Comparison of ENCODE assay signal across 25 mouse cellular contexts in the genomic region with DNA sequence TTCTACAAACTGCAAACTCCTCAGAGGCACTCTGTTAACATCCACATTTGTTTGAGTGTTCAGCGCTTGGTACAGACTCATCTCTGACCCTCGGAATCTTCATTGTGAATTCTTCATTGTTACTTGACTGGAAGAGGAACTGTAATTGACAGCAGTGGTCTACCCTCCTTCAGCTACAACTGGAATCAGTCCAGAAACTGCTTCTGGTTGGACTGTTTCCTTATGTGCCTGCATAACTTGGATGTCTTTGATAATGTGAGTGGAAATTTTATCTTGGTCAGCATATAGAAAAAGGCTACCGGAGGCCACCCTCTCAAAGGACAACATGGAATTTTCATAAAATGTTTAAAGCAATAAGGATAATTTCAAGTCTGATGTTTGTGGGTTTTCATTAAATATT. TPM values are rescaled to one million over a fixed set of nuclear protein-coding genes. Genes with fewer than 3 reads are reported as not detected.
A peak's percentile ranks its signal among the peaks of the same experiment; 100 is the strongest.
DNase-seq lines count a peak whose midpoint lies in the region; ATAC-seq and TF ChIP-seq lines count a peak whose summit lies in the region.
"Had no signal": no experiment of that assay in that cellular context is flagged by ENCODE, and none has a peak within 500 bp of the region (broad histone marks: within the 10 kb centered on the region; RNA-seq: fewer than 3 reads in every experiment).

No protein-coding gene starts in this region.

- no peaks in the 10 kb centered on the region for H3K27me3 ChIP-seq in embryonic facial prominence, embryonic 14.5 days (replicated peaks; ENCODE audit: control insufficient read depth, insufficient read depth, low read length)
- no peaks in the 10 kb centered on the region for H3K27me3 ChIP-seq in embryonic facial prominence, embryonic 10.5 days (replicated peaks; ENCODE audit: low read depth, poor library complexity, severe bottlenecking)
- no peaks in the 10 kb centered on the region for H3K27me3 ChIP-seq in lung, embryonic 16.5 days (ENCODE audit: control insufficient read depth, insufficient read depth, low read depth, low read length)
- H3K27me3 ChIP-seq in liver, postnatal 0 days (ENCODE audit: insufficient read depth, low read length), result no peaks in the 10 kb centered on the region
- H3K27me3 ChIP-seq: heart, embryonic 12.5 days; hindbrain, embryonic 12.5 days; limb, embryonic 13.5 days; midbrain, embryonic 13.5 days; neural tube, embryonic 12.5 days; stomach, embryonic 15.5 days had no signal

- H3K4me2 ChIP-seq in embryonic facial prominence, embryonic 14.5 days (ENCODE audit: low read depth, low read length), result no peak overlapping the region
- no peak overlapping the region for H3K4me2 ChIP-seq in lung, embryonic 16.5 days (ENCODE audit: low read depth, low read length)
- no peak overlapping the region for H3K4me2 ChIP-seq in liver, postnatal 0 days (ENCODE audit: low read depth, low read length)
- H3K4me2 ChIP-seq: heart, embryonic 12.5 days; hindbrain, embryonic 12.5 days; limb, embryonic 13.5 days; midbrain, embryonic 13.5 days; neural tube, embryonic 12.5 days; stomach, embryonic 15.5 days had no signal

- no peak overlapping the region for H3K4me3 ChIP-seq in embryonic facial prominence, embryonic 14.5 days (ENCODE audit: low read depth, low read length)
- no peak overlapping the region for H3K4me3 ChIP-seq in embryonic facial prominence, embryonic 10.5 days
- H3K4me3 ChIP-seq in lung, embryonic 16.5 days (ENCODE audit: low read length), result no peak overlapping the region
- H3K4me3 ChIP-seq in lung, adult 2 months (replicated peaks; ENCODE audit: extremely low read depth, low read depth, low read length), result no peak overlapping the region
- H3K4me3 ChIP-seq in liver, postnatal 0 days (ENCODE audit: low read depth, low read length), result no peak overlapping the region
- H3K4me3 ChIP-seq: heart, embryonic 12.5 days; hindbrain, embryonic 12.5 days; limb, embryonic 13.5 days; midbrain, embryonic 13.5 days; neural tube, embryonic 12.5 days; stomach, embryonic 15.5 days had no signal

- no peaks in the 10 kb centered on the region for H3K36me3 ChIP-seq in embryonic facial prominence, embryonic 14.5 days (ENCODE audit: control insufficient read depth, insufficient read depth, low read length)
- no peaks in the 10 kb centered on the region for H3K36me3 ChIP-seq in embryonic facial prominence, embryonic 10.5 days (replicated peaks)
- H3K36me3 ChIP-seq in lung, embryonic 16.5 days (ENCODE audit: control insufficient read depth, insufficient read depth, low read length), result no peaks in the 10 kb centered on the region
- no peaks in the 10 kb centered on the region for H3K36me3 ChIP-seq in liver, postnatal 0 days (replicated peaks; ENCODE audit: insufficient read depth, low read length)
- H3K36me3 ChIP-seq: heart, embryonic 12.5 days; hindbrain, embryonic 12.5 days; limb, embryonic 13.5 days; midbrain, embryonic 13.5 days; neural tube, embryonic 12.5 days; stomach, embryonic 15.5 days had no signal

- H3K27ac ChIP-seq in embryonic facial prominence, embryonic 14.5 days (replicated peaks; ENCODE audit: low read depth, low read length), result no peak overlapping the region
- no peak overlapping the region for H3K27ac ChIP-seq in embryonic facial prominence, embryonic 10.5 days (replicated peaks)
- H3K27ac ChIP-seq in lung, embryonic 16.5 days (ENCODE audit: low read length), result 0 out of 2 replicates have a peak overlapping the region, but pooled peaks have one; percentile 46
- no peak overlapping the region for H3K27ac ChIP-seq in liver, postnatal 0 days (ENCODE audit: low read depth)
- H3K27ac ChIP-seq: hindbrain, embryonic 12.5 days; limb, embryonic 13.5 days; midbrain, embryonic 13.5 days; neural tube, embryonic 12.5 days; stomach, embryonic 15.5 days had no signal

- no peak for TF ChIP-seq POLR2A in lung, adult 2 months (IDR thresholded peaks at IDR 0.05; ENCODE audit: borderline replicate concordance, extremely low read depth, low read depth, low read length)

- TF ChIP-seq CTCF in lung, adult 2 months (IDR thresholded peaks at IDR 0.05; ENCODE audit: insufficient read depth, low read length), result no peak
- TF ChIP-seq CTCF in liver, postnatal 0 days (IDR thresholded peaks at IDR 0.05; ENCODE audit: low read depth), result no peak

- no peaks in the 10 kb centered on the region for H3K9me3 ChIP-seq in embryonic facial prominence, embryonic 14.5 days (ENCODE audit: control insufficient read depth, low read length)
- no peaks in the 10 kb centered on the region for H3K9me3 ChIP-seq in embryonic facial prominence, embryonic 10.5 days
- H3K9me3 ChIP-seq in lung, embryonic 16.5 days (ENCODE audit: control insufficient read depth, low read length), result no peaks in the 10 kb centered on the region
- H3K9me3 ChIP-seq in liver, postnatal 0 days (ENCODE audit: low read length), result no peaks in the 10 kb centered on the region
- H3K9me3 ChIP-seq: heart, embryonic 12.5 days; hindbrain, embryonic 12.5 days; limb, embryonic 13.5 days; midbrain, embryonic 13.5 days; neural tube, embryonic 12.5 days; stomach, embryonic 15.5 days had no signal

- H3K4me1 ChIP-seq in embryonic facial prominence, embryonic 14.5 days (ENCODE audit: control insufficient read depth, insufficient read depth, low read length), result 0 out of 2 replicates have a peak, but pooled peaks cover 10% of the 10 kb centered on the region
- H3K4me1 ChIP-seq in embryonic facial prominence, embryonic 10.5 days, result no peaks in the 10 kb centered on the region
- H3K4me1 ChIP-seq in lung, embryonic 16.5 days (replicated peaks; ENCODE audit: control insufficient read depth, insufficient read depth, low read length), result peaks cover 9% of the 10 kb centered on the region
- H3K4me1 ChIP-seq in lung, adult 2 months (ENCODE audit: control insufficient read depth, insufficient read depth, low read length), result no peaks in the 10 kb centered on the region
- no peaks in the 10 kb centered on the region for H3K4me1 ChIP-seq in liver, postnatal 0 days (ENCODE audit: insufficient read depth)
- H3K4me1 ChIP-seq: heart, embryonic 12.5 days; hindbrain, embryonic 12.5 days; limb, embryonic 13.5 days; midbrain, embryonic 13.5 days; neural tube, embryonic 12.5 days; stomach, embryonic 15.5 days had no signal

- DNase-seq in embryonic facial prominence, embryonic 14.5 days (ENCODE audit: low spot score), result peak; percentile 43
- DNase-seq in embryonic facial prominence, embryonic 10.5 days (ENCODE audit: low spot score), result no peak
- DNase-seq in lung, adult 2 months, result no peak
- no peak for DNase-seq in liver, postnatal 0 days
- DNase-seq in thymus, postnatal 25 days, result no peak
- no peak for DNase-seq in left cerebral cortex, adult 18-20 months (ENCODE audit: low spot score in 2 of 2)
- DNase-seq: adrenal gland, adult 8-10 months; cerebellum, adult 2 months; forebrain, postnatal 0 days; gastrocnemius, postnatal 14 days; heart, adult 11 months; heart, postnatal 10 days; kidney, adult 8-10 months; kidney, postnatal 14 days; lung, postnatal 14 days; right cerebral cortex, adult 18-20 months; thymus, postnatal 36 days had no signal

- ATAC-seq in embryonic facial prominence, embryonic 14.5 days (ENCODE audit: low read depth), result no peak
- 0 out of 2 replicates have a peak, but pooled peaks have one; percentile 26 for ATAC-seq in lung, embryonic 16.5 days (ENCODE audit: low read depth)
- ATAC-seq in erythroid progenitor cell, adult 5-6 weeks (replicated peaks; ENCODE audit: low FRiP score, poor library complexity, severe bottlenecking), result peak; percentile 69
- peak; percentile 45 for ATAC-seq in liver, postnatal 0 days
- ATAC-seq: forebrain, postnatal 0 days; midbrain, embryonic 13.5 days had no signal

- peak; percentile 33 for TF ChIP-seq EP300 in liver, postnatal 0 days (IDR thresholded peaks at IDR 0.05; ENCODE audit: low read depth)

- WGBS in embryonic facial prominence, embryonic 14.5 days, result 50% methylated on average over 3 of the region's 3 CpGs
- 78% methylated on average over 3 of the region's 3 CpGs for WGBS in embryonic facial prominence, embryonic 10.5 days
- 22% methylated on average over 3 of the region's 3 CpGs for WGBS in lung, embryonic 16.5 days
- WGBS in lung, adult 2 months, result 42% methylated on average over 3 of the region's 3 CpGs
- 61% methylated on average over 3 of the region's 3 CpGs for WGBS in liver, postnatal 0 days (ENCODE audit: insufficient replicate concordance)

- H3K9ac ChIP-seq in embryonic facial prominence, embryonic 14.5 days (ENCODE audit: low read depth, low read length), result no peak overlapping the region
- no peak overlapping the region for H3K9ac ChIP-seq in lung, embryonic 16.5 days (ENCODE audit: low read length)
- H3K9ac ChIP-seq in liver, postnatal 0 days (replicated peaks), result no peak overlapping the region
- H3K9ac ChIP-seq: forebrain, postnatal 0 days; heart, embryonic 12.5 days; hindbrain, embryonic 12.5 days; limb, embryonic 13.5 days; midbrain, embryonic 13.5 days; neural tube, embryonic 12.5 days; stomach, embryonic 15.5 days had no signal

RNA-seq across cellular contexts. Expression of a gene that starts 33.8 kb away (rescaled TPM):
- polyA plus RNA-seq in embryonic facial prominence, embryonic 14.5 days (2014; fragmentation: Nextera tagmentation; extraction: Ambion mirVana), result 7.6 and 10.4 TPM in 2 replicates
- polyA plus RNA-seq in embryonic facial prominence, embryonic 10.5 days (2016; fragmentation: Nextera tagmentation; extraction: Ambion mirVana), result 2.8 and 3.6 TPM in 2 replicates
- 120 and 121 TPM in 2 replicates for polyA plus RNA-seq in lung, embryonic 16.5 days (2015; fragmentation: Nextera tagmentation; extraction: Ambion mirVana)
- 24.6 and 39.4 TPM in 2 replicates for polyA plus RNA-seq in lung, adult 2 months (2012; rRNA removed)
- 8.3 and 12.6 TPM in 2 replicates for total RNA-seq in erythroid progenitor cell, adult 5-6 weeks (2015; ENCODE audit: low replicate concordance)
- 5.0 and 9.1 TPM in 2 replicates for total RNA-seq in erythroid progenitor cell, adult 5-6 weeks (2017; ENCODE audit: low replicate concordance)
- 1.3 and 1.6 TPM in 2 replicates for polyA plus RNA-seq in liver, postnatal 0 days (2015; fragmentation: Nextera tagmentation; extraction: Ambion mirVana)
- 1 to 10 TPM in 1 of 2 experiments, under 1 TPM in 1; 0.63 to 1.2 TPM for total RNA-seq in left cerebral cortex, adult 18-20 months (2021)
